Comparison of ENCODE assay signal across 8 mouse cellular contexts in the genomic region with DNA sequence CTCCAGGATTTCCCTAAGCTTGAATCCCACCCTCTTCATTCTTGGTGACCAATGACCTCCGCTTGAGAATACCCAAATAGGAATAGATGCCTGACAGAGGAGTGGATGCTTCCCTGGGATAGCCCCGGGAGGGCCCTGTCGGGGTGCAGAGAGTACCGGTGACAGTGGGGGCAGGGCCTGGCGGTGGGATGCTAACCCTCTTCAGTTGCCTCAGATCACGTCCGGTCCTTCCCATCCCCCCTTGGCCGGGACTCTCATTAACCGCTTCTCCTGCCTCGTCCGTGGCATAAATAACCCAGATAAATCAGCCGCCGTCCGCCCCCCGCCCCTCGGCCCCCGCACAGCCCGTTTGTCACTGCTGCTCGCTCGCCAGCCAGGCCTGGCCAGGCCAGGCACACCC. TPM values are rescaled to one million over a fixed set of nuclear protein-coding genes. Genes with fewer than 3 reads are reported as not detected.
DNase-seq lines count a peak whose midpoint lies in the region; ATAC-seq and TF ChIP-seq lines count a peak whose summit lies in the region.

No protein-coding gene starts in this region.

- H3K4me1 ChIP-seq in heart, embryonic 11.5 days (ENCODE audit: control insufficient read depth, insufficient read depth, low read length) = peaks cover 75% of the 10 kb centered on the region
- H3K4me1 ChIP-seq in G1E (ENCODE audit: insufficient read depth, low read depth, low read length) = peaks cover 99% of the 10 kb centered on the region
- peaks cover 70% of the 10 kb centered on the region for H3K4me1 ChIP-seq in forebrain, embryonic 14.5 days (ENCODE audit: control insufficient read depth, insufficient read depth, low read length)
- H3K4me1 ChIP-seq in midbrain, embryonic 10.5 days = peaks cover 100% of the 10 kb centered on the region

- 0 out of 2 replicates have a peak overlapping the region, but pooled peaks have one; percentile 41 for H3K27ac ChIP-seq in heart, embryonic 11.5 days (ENCODE audit: low read depth, low read length)
- H3K27ac ChIP-seq in forebrain, embryonic 14.5 days (ENCODE audit: low read depth, low read length) = 0 out of 2 replicates have a peak overlapping the region, but pooled peaks have one; percentile 11
- H3K27ac ChIP-seq in midbrain, embryonic 10.5 days (replicated peaks) = peak overlapping the region; percentile 91

- DNase-seq in heart, postnatal 14 days = no peak
- DNase-seq in G1E (ENCODE audit: low spot score) = peak; percentile 61
- DNase-seq in forebrain, embryonic 14.5 days (ENCODE audit: low spot score) = no peak
- DNase-seq in midbrain, embryonic 10.5 days (ENCODE audit: low spot score) = peak; percentile 67
- no peak for DNase-seq in thymus, adult 18-20 months
- DNase-seq in spleen, adult 18-20 months = no peak
- no peak for DNase-seq in layer of hippocampus, adult 11-12 months (ENCODE audit: low spot score)

- TF ChIP-seq CTCF in G1E (IDR thresholded peaks at IDR 0.05; ENCODE audit: low read depth, low read length) = no peak

- 0 out of 2 replicates have a peak overlapping the region, but pooled peaks have one; percentile 5 for H3K4me3 ChIP-seq in heart, embryonic 11.5 days (ENCODE audit: low read depth, low read length)
- H3K4me3 ChIP-seq in G1E (ENCODE audit: low read depth, low read length) = peak overlapping the region; percentile 69; the same call in 1 of the 2 replicates
- no peak overlapping the region for H3K4me3 ChIP-seq in forebrain, embryonic 14.5 days (ENCODE audit: low read depth, low read length)
- H3K4me3 ChIP-seq in midbrain, embryonic 10.5 days = peak overlapping the region; percentile 54

- no peaks in the 10 kb centered on the region for H3K9me3 ChIP-seq in heart, embryonic 11.5 days (replicated peaks; ENCODE audit: control insufficient read depth, low read length)
- no peaks in the 10 kb centered on the region for H3K9me3 ChIP-seq in G1E (replicated peaks)
- H3K9me3 ChIP-seq in forebrain, embryonic 14.5 days (replicated peaks; ENCODE audit: control insufficient read depth, low read length) = no peaks in the 10 kb centered on the region
- no peaks in the 10 kb centered on the region for H3K9me3 ChIP-seq in midbrain, embryonic 10.5 days (replicated peaks)

- peaks cover 49% of the 10 kb centered on the region for H3K27me3 ChIP-seq in heart, embryonic 11.5 days (ENCODE audit: control insufficient read depth, insufficient read depth, low read length)
- H3K27me3 ChIP-seq in G1E (ENCODE audit: insufficient read depth, low read length) = peaks cover 23% of the 10 kb centered on the region
- H3K27me3 ChIP-seq in forebrain, embryonic 14.5 days (replicated peaks; ENCODE audit: control insufficient read depth, insufficient read depth, low read length) = peaks cover 38% of the 10 kb centered on the region
- peaks cover 78% of the 10 kb centered on the region for H3K27me3 ChIP-seq in midbrain, embryonic 10.5 days (ENCODE audit: low read depth, poor library complexity, severe bottlenecking)

- WGBS in heart, embryonic 11.5 days (ENCODE audit: insufficient replicate concordance) = 2% methylated on average over 20 of the region's 20 CpGs
- WGBS in forebrain, embryonic 14.5 days = 5% methylated on average over 19 of the region's 20 CpGs
- 2% methylated on average over 20 of the region's 20 CpGs for WGBS in midbrain, embryonic 10.5 days

- peak overlapping the region; percentile 71 for H3K4me2 ChIP-seq in heart, embryonic 11.5 days
- 0 out of 2 replicates have a peak overlapping the region, but pooled peaks have one; percentile 12 for H3K4me2 ChIP-seq in forebrain, embryonic 14.5 days (ENCODE audit: low read length)

- H3K9ac ChIP-seq in heart, embryonic 11.5 days (ENCODE audit: low read depth, low read length) = peak overlapping the region; percentile 58; the same call in 1 of the 2 replicates
- 0 out of 2 replicates have a peak overlapping the region, but pooled peaks have one; percentile 9 for H3K9ac ChIP-seq in forebrain, embryonic 14.5 days (ENCODE audit: low read length)

- ATAC-seq in heart, embryonic 11.5 days (replicated peaks; ENCODE audit: insufficient number of reproducible peaks, low FRiP score, low TSS enrichment) = no peak
- no peak for ATAC-seq in G1E (ENCODE audit: extremely low read depth, insufficient number of reproducible peaks, low FRiP score, poor library complexity, severe bottlenecking)
- no peak for ATAC-seq in forebrain, embryonic 14.5 days

- H3K36me3 ChIP-seq in heart, embryonic 11.5 days (ENCODE audit: control insufficient read depth, insufficient read depth, low read length) = no peaks in the 10 kb centered on the region
- peaks cover 27% of the 10 kb centered on the region for H3K36me3 ChIP-seq in G1E (replicated peaks)
- no peaks in the 10 kb centered on the region for H3K36me3 ChIP-seq in forebrain, embryonic 14.5 days (ENCODE audit: control insufficient read depth, insufficient read depth, low read length)
- peaks cover 6% of the 10 kb centered on the region; the same call in 1 of the 2 replicates for H3K36me3 ChIP-seq in midbrain, embryonic 10.5 days

- intact Hi-C loops in heart, postnatal 14 days (cut with DNase I) = no loop called here

RNA-seq across cellular contexts. Expression of a gene that starts 3.6 kb away (rescaled TPM):
- 0.11 TPM in 2 replicates for polyA plus RNA-seq in heart, embryonic 11.5 days (2014; fragmentation: Nextera tagmentation; extraction: Ambion mirVana)
- not detected for total RNA-seq in heart, postnatal 14 days (2021)
- total RNA-seq in G1E (2014; fragmentation: Nextera tagmentation) (1.1 and 2.9 TPM in 2 replicates), G1E (2017) (1.7 and 2.6 TPM in 2 replicates)
- 8.7 and 8.8 TPM in 2 replicates for polyA plus RNA-seq in G1E (2012)
- polyA plus RNA-seq in forebrain, embryonic 14.5 days (2014; fragmentation: Nextera tagmentation; extraction: Ambion mirVana) = 0.76 and 0.84 TPM in 2 replicates
- polyA plus RNA-seq in midbrain, embryonic 10.5 days (2016; fragmentation: Nextera tagmentation; extraction: Ambion mirVana) = 6.1 and 17.7 TPM in 2 replicates

RNA-seq across cellular contexts. Expression of a gene that starts 10.9 kb away (rescaled TPM):
- 49.8 and 57.2 TPM in 2 replicates for polyA plus RNA-seq in heart, embryonic 11.5 days (2014; fragmentation: Nextera tagmentation; extraction: Ambion mirVana)
- 10 to 100 TPM; 32.3 to 32.5 TPM for total RNA-seq in heart, postnatal 14 days (2021)
- total RNA-seq in G1E (2014; fragmentation: Nextera tagmentation) (179 and 182 TPM in 2 replicates), G1E (2017) (178 and 183 TPM in 2 replicates)
- polyA plus RNA-seq in G1E (2012) = 328 and 349 TPM in 2 replicates
- 72.4 and 76.0 TPM in 2 replicates for polyA plus RNA-seq in forebrain, embryonic 14.5 days (2014; fragmentation: Nextera tagmentation; extraction: Ambion mirVana)
- polyA plus RNA-seq in midbrain, embryonic 10.5 days (2016; fragmentation: Nextera tagmentation; extraction: Ambion mirVana) = 70.2 and 73.1 TPM in 2 replicates

RNA-seq across cellular contexts. Expression of a gene that starts 32.5 kb away (rescaled TPM):
- polyA plus RNA-seq in heart, embryonic 11.5 days (2014; fragmentation: Nextera tagmentation; extraction: Ambion mirVana) = 21.4 and 24.6 TPM in 2 replicates
- 10 to 100 TPM; 29.5 to 30.1 TPM for total RNA-seq in heart, postnatal 14 days (2021)
- total RNA-seq in G1E (2014; fragmentation: Nextera tagmentation) (19.9 and 23.6 TPM in 2 replicates), G1E (2017) (12.0 and 16.6 TPM in 2 replicates)
- polyA plus RNA-seq in G1E (2012) = 119 and 121 TPM in 2 replicates
- polyA plus RNA-seq in forebrain, embryonic 14.5 days (2014; fragmentation: Nextera tagmentation; extraction: Ambion mirVana) = 21.6 and 24.2 TPM in 2 replicates
- polyA plus RNA-seq in midbrain, embryonic 10.5 days (2016; fragmentation: Nextera tagmentation; extraction: Ambion mirVana) = 24.4 and 25.2 TPM in 2 replicates

RNA-seq across cellular contexts. Expression of a gene that starts 32.7 kb away (rescaled TPM):
- polyA plus RNA-seq in heart, embryonic 11.5 days (2014; fragmentation: Nextera tagmentation; extraction: Ambion mirVana) = 0.14 and 0.54 TPM in 2 replicates
- total RNA-seq in heart, postnatal 14 days (2021) = under 1 TPM; 0.26 to 0.88 TPM
- total RNA-seq in G1E (2014; fragmentation: Nextera tagmentation) = 0.30 TPM in 1 of 2 replicates, not detected in the other
- total RNA-seq in G1E (2017) = 0.76 and 1.1 TPM in 2 replicates
- polyA plus RNA-seq in G1E (2012) = 4.0 and 4.8 TPM in 2 replicates
- polyA plus RNA-seq in forebrain, embryonic 14.5 days (2014; fragmentation: Nextera tagmentation; extraction: Ambion mirVana) = 41.3 and 50.4 TPM in 2 replicates
- 9.9 and 17.4 TPM in 2 replicates for polyA plus RNA-seq in midbrain, embryonic 10.5 days (2016; fragmentation: Nextera tagmentation; extraction: Ambion mirVana)

RNA-seq across cellular contexts. Expression of a gene that starts 59.6 kb away (rescaled TPM):
- polyA plus RNA-seq in heart, embryonic 11.5 days (2014; fragmentation: Nextera tagmentation; extraction: Ambion mirVana) = 98.8 and 102 TPM in 2 replicates
- 100 to 1,000 TPM; 166 to 172 TPM for total RNA-seq in heart, postnatal 14 days (2021)
- not detected in 2 replicates for total RNA-seq in G1E (2014; fragmentation: Nextera tagmentation)
- total RNA-seq in G1E (2017) = 0.05 and 0.17 TPM in 2 replicates
- not detected in 2 replicates for polyA plus RNA-seq in G1E (2012)
- polyA plus RNA-seq in forebrain, embryonic 14.5 days (2014; fragmentation: Nextera tagmentation; extraction: Ambion mirVana) = 17.0 and 17.7 TPM in 2 replicates
- polyA plus RNA-seq in midbrain, embryonic 10.5 days (2016; fragmentation: Nextera tagmentation; extraction: Ambion mirVana) = 35.2 and 35.7 TPM in 2 replicates

Comparison
In these comparisons a context has a peak if more than half of its experiments do, and no peak if none do; other contexts are left out.
1. H3K27ac ChIP-seq: peak in every context shown above with its lines; median percentile 91 in midbrain, embryonic 10.5 days; 41 in heart, embryonic 11.5 days; 11 in forebrain, embryonic 14.5 days.
2. DNase-seq: peak in G1E (single experiment) and midbrain, embryonic 10.5 days (single experiment); none in heart, postnatal 14 days (0 of 2), forebrain, embryonic 14.5 days (single experiment), thymus, adult 18-20 months (0 of 2), spleen, adult 18-20 months (0 of 2) and layer of hippocampus, adult 11-12 months (single experiment).